Mouse (Mus musculus) urinary bladder, postnatal 10 days (tissue): ENCODE measurements around the gene Fndc10.
"Not testable (repeated sequence)": the region's sequence is repeated elsewhere in the genome, so short reads cannot be mapped to it uniquely, and the experiment has no call there.

ENCODE experiments used
- DNase-seq: peaks from one replicate; pipeline ENCODE4 v3.0.0; 2022; ENCODE audit warnings: low spot score

Gene Fndc10

DNA sequence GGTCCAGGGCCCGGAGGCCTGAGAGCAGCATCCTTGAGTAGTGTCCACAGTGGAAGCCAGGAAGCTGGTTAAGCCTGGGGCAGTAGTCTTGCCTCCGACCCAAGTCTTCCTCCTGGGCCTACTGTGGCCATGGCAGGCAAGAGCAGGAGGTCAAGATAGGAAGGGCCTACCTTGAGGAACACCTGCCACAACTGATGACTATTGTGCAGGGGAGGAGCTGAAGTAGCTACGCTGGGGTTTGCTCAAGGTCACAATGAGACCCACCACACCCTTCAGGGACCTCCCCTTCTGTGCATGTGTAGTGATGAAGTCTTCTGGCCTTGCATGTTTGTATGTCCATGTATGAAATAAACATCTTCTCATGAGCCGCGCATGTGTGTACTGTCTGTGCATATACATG lies 41.6 kb downstream of the Fndc10 start:
- no peak for DNase-seq

DNA sequence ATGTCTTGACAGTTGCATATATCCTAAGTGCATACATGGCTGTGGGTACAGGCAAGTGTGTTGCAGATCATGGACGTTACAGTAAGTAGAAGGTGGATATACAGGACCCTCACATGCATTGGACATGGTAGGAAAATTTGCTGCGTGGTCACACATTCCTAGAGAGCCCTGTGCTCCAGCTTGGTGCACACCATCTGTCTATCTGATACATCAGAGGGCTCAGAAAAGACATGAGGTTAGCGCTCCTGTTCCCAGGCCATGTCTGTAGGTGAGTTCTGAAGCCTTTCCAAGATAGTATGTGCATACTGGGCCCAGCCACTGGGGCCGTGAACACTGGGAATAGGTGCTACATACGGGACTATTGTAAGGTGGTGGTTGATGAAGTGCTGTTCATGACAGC lies 42.3 kb downstream of the Fndc10 start:
- no peak for DNase-seq

DNA sequence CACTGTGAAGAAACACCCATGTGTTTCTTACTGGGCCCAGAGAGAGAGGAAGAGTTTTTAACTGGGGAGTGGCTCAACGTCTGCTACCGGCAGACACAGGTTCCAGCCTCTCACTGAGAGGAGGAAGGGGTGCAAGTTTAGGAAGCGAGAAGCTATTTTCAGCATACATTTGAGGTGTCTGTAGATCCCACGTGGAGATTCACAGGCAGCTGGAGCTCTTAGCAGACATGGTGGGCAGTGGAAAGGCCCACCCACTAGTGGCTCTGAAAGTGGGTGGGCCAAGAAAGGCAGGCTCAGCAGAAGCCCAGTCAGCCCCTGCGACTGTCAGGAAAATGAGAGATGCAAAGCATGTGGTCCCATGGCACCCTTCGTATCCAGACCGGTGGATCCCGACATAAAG lies 44.1 kb downstream of the Fndc10 start:
- no peak for DNase-seq

DNA sequence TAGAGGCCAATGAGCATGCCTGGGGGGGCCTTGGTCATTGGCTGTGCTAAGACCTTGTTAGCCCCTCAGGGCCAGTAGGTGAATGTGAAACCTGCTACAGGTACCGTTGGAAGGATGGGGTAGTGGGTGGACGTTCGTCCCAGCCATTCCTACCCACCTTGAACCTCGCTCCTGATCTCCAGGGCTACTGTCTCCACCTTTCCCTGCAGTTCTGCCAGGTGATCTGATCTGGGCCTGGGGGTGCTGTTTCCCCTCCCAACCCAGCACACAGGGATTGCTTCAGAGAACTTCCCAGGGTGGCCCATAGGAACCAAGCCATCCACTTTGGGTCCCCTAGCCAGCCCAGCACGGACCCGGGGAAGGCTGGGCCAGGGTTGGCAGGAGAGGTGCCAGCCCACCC lies 45.0 kb downstream of the Fndc10 start:
- DNase-seq = no peak

DNA sequence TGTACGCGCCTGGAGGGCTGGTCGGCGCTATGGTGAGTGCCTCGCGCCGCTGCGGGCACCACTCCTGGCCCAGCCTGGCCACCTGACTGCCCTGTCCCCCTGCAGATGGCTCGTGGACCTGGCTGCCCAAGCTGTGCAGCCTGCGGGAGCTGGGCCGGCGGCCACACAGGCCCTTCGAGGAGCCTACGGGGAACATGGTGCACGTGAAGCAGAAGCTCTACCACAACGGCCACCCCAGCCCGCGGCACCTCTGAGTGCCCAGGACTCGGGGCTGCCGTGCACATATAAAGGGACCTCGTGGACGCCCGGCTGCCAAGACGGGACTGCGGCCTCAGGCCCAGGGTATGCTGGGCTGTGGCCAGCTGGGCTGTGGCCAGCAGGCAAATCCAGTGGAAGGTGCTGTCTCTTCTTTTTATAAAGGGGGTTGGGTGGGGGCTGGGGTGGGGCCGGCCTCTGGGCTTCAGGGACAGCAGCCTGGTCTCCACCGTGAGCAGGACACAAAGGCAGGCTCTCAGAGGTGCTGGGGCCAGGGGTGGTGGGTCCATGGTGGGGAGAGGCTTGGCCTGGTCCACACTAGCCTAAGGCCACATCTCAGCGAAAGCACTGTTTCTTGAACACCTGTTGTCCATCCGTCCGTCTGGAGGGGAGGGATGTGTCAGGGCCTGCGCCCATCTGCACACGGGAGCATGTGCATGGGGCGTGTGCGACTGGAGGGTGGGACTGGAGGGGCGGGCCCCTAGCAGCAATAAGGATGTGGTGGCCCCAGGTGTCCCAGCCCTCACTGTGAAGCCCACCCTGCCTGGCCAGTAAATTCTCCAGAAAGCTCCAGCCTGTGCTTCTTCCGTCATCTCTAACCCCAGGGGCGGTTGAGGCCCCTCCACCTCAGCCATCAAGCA lies 45.8 kb downstream of the Fndc10 start:
- DNase-seq = no peak

DNA sequence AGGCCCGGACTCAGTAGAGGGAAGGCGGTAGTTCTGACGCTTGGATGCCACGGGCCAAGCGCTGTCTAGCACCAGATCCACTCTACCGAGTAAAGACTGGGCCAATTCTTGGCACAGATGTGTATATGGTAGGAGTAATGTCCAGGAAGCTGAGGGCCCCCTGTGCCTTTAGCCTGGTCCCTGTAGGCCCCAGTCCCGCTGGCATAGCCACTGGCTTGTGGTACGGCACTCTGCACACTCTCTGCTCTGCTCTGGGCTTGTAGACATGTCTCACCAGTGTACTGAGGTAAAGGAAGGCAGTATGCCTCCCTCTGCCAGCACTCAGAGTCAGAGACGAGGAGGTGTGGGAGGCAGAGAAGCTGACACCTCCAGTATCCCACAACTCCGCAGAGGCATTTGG lies 46.5 kb downstream of the Fndc10 start:
- not testable (repeated sequence) for DNase-seq

DNA sequence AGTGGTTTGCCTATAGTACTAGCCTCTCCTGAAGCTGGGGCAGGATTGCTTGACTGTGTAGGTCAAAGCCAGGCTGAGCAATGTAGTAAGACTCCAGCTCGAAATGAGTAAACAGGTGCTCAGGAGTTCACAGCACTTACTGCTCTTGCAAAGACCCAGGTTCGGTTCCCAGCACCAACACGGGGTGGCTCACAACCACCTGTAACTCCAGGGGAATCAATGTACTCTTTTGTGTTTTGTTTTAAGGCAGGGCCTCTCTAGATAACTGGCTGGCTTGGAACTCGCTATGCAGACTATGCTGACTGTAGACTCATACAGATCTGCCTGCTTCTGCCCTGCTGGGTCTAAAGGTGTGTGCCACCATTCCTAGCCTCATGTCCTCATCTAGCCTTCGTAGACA lies 48.5 kb downstream of the Fndc10 start:
- DNase-seq = no peak

DNA sequence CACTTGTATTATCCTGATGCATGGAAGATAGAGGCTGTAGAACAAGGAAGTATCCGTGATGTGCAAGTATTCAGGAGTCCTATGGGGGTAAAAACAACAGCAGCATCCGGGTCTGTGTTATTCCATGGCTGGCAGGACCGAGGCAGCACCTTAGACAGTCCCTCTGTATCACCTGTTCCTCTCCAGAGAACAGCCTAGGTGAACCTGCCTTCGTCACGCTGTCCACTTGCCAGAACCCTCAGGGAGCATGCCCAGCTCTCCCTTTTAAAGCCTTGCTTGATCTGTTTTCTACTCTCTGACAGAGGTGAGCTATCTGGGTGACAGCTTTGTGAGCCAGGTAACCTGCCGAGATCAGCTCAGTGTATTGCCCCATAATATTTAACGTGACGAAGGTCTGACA lies 50.3 kb downstream of the Fndc10 start:
- no peak for DNase-seq

DNA sequence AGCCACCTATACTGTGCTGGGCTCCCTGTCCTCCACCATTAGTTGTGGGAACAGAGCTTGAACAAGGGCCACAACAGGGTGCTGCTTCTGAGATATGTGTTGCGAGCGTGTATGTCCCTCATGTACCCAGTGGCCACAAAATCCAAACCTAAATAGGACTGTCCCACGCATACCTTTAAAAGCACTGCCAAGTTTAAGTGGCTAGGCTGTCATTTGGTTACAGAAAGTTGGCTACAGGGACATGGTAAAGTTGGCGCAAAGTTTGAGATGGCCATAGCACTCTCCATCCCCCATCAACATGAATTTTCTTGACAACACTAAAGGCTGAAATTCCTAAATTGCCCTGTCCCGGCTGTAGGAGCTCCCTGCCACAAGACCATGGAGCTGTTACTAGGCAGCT lies 51.0 kb downstream of the Fndc10 start:
- DNase-seq = no peak
